Mouse (Mus musculus) MEL (cell line): ENCODE results near the gene Ndufa11. TPM values are rescaled to one million over a fixed set of nuclear protein-coding genes. Genes with fewer than 3 reads are reported as not detected.

Experiments used
- DNase-seq: peaks from one replicate; pipeline ENCODE4 v3.0.0; 2011; ENCODE audit warnings: low read depth, low spot score
- H3K27ac ChIP-seq: 2 replicates; pipeline ENCODE4 v1.5.1; 2012; ENCODE audit warnings: low read depth, mild to moderate bottlenecking, control low read depth, low read length, moderate library complexity; ENCODE audit not compliant: control insufficient read depth
- H3K27me3 ChIP-seq, 2 experiments: fragments of 150-350 bp in 1 of 2; sonication (generic) in 1 of 2; 2 replicates each; pipeline ENCODE4 v1.6.1; 2012; ENCODE audit warnings: low read length in 2 of 2, mild to moderate bottlenecking in 2 of 2, improper control_type of control experiment in 1 of 2, moderate library complexity in 1 of 2; ENCODE audit not compliant: insufficient read depth in 2 of 2, control insufficient read depth in 1 of 2
- H3K36me3 ChIP-seq, 2 experiments: 2 replicates each; pipeline ENCODE4 v1.6.1; 2012 to 2014; ENCODE audit warnings: low read length in 2 of 2, improper control_type of control experiment in 1 of 2, inconsistent platforms in 1 of 2, mild to moderate bottlenecking in 1 of 2; ENCODE audit not compliant: insufficient read depth in 2 of 2, control insufficient read depth in 1 of 2
- H3K4me1 ChIP-seq, 2 experiments: fragments of 150-350 bp in 1 of 2; sonication (generic) in 1 of 2; 2 replicates each; pipeline ENCODE4 v1.6.1; 2012; ENCODE audit warnings: low read length in 2 of 2, improper control_type of control experiment in 1 of 2, mild to moderate bottlenecking in 1 of 2; ENCODE audit not compliant: insufficient read depth in 2 of 2, control insufficient read depth in 1 of 2
- H3K4me3 ChIP-seq, 2 experiments: fragments of 150-350 bp in 1 of 2; sonication (generic) in 1 of 2; 2 replicates each; pipeline ENCODE4 v1.5.1; 2012; ENCODE audit warnings: low read depth in 2 of 2, low read length in 2 of 2, mild to moderate bottlenecking in 2 of 2, moderate library complexity in 2 of 2, control low read depth in 1 of 2, improper control_type of control experiment in 1 of 2; ENCODE audit not compliant: control insufficient read depth in 1 of 2, insufficient read depth in 1 of 2
- H3K79me2 ChIP-seq: 2 replicates; pipeline ENCODE4 v1.6.1; 2012; ENCODE audit warnings: mild to moderate bottlenecking, low read length, moderate library complexity; ENCODE audit not compliant: control insufficient read depth, poor library complexity, insufficient read depth
- H3K9ac ChIP-seq: 2 replicates; pipeline ENCODE4 v1.6.1; 2012; ENCODE audit warnings: low read depth, mild to moderate bottlenecking, control low read depth, low read length, moderate library complexity; ENCODE audit not compliant: control insufficient read depth, poor library complexity, severe bottlenecking
- H3K9me3 ChIP-seq: fragments of 150-350 bp; sonication (generic); replicated peaks from 2 replicates; pipeline ENCODE4 v1.6.1; 2012; ENCODE audit warnings: mild to moderate bottlenecking, low read length, improper control_type of control experiment, moderate library complexity; ENCODE audit not compliant: insufficient read depth
- CHD2 ChIP-seq: IDR thresholded peaks from 2 replicates; pipeline ENCODE4 v1.6.1; 2011; ENCODE audit warnings: low read length, improper control_type of control experiment
- ELF1 ChIP-seq: IDR thresholded peaks from 2 replicates; pipeline ENCODE4 v1.6.1; 2014; ENCODE audit warnings: low read depth, mild to moderate bottlenecking, inconsistent platforms, low read length, improper control_type of control experiment, moderate library complexity
- EP300 ChIP-seq, 2 experiments: IDR thresholded peaks; 2 replicates each; pipeline ENCODE4 v1.6.1; 2011; ENCODE audit warnings: improper control_type of control experiment in 2 of 2, low read length in 2 of 2, low read depth in 1 of 2, mild to moderate bottlenecking in 1 of 2
- ETS1 ChIP-seq: IDR thresholded peaks from 2 replicates; pipeline ENCODE4 v1.6.1; 2012; ENCODE audit warnings: low read depth, mild to moderate bottlenecking, inconsistent platforms, low read length, improper control_type of control experiment, moderate library complexity
- GATA1 ChIP-seq: IDR thresholded peaks from 2 replicates; pipeline ENCODE4 v1.6.1; 2011; ENCODE audit warnings: low read depth, low read length, improper control_type of control experiment
- JUND ChIP-seq: IDR thresholded peaks from 2 replicates; pipeline ENCODE4 v1.6.1; 2011; ENCODE audit warnings: low read depth, mild to moderate bottlenecking, improper control_type of control experiment, low read length
- KAT2A ChIP-seq: conservative IDR thresholded peaks from 2 replicates; pipeline ENCODE4 v1.6.1; 2012; ENCODE audit warnings: low read depth, low read length, improper control_type of control experiment, inconsistent platforms
- MAZ ChIP-seq: IDR thresholded peaks from 2 replicates; pipeline ENCODE4 v1.6.1; 2012; ENCODE audit warnings: low read depth, mild to moderate bottlenecking, inconsistent platforms, low read length, improper control_type of control experiment
- MEF2A ChIP-seq: IDR thresholded peaks from 2 replicates; pipeline ENCODE4 v1.6.1; 2014; ENCODE audit warnings: low read depth, mild to moderate bottlenecking, inconsistent platforms, low read length, improper control_type of control experiment; ENCODE audit not compliant: poor library complexity, insufficient replicate concordance, severe bottlenecking; ENCODE audit errors: extremely low read depth
- MXI1 ChIP-seq: IDR thresholded peaks from 2 replicates; pipeline ENCODE4 v1.6.1; 2011; ENCODE audit warnings: mild to moderate bottlenecking, low read depth, low read length, improper control_type of control experiment
- MYC ChIP-seq: IDR thresholded peaks from 2 replicates; pipeline ENCODE4 v1.6.1; 2011; ENCODE audit warnings: low read depth, mild to moderate bottlenecking, low read length, improper control_type of control experiment, moderate library complexity
- NELFE ChIP-seq: IDR thresholded peaks from 2 replicates; pipeline ENCODE4 v1.6.1; 2011; ENCODE audit warnings: low read depth, low read length, improper control_type of control experiment
- NRF1 ChIP-seq: IDR thresholded peaks from 2 replicates; pipeline ENCODE4 v1.6.1; 2014; ENCODE audit warnings: low read depth, mild to moderate bottlenecking, inconsistent platforms, low read length, improper control_type of control experiment, moderate library complexity; ENCODE audit not compliant: poor library complexity, insufficient read depth, severe bottlenecking
- POLR2AphosphoS5 ChIP-seq: IDR thresholded peaks from 2 replicates; pipeline ENCODE4 v1.6.1; 2012; ENCODE audit warnings: low read depth, borderline replicate concordance, mild to moderate bottlenecking, inconsistent platforms, low read length, moderate library complexity, mixed read lengths
- RCOR1 ChIP-seq: IDR thresholded peaks from 2 replicates; pipeline ENCODE4 v1.6.1; 2012; ENCODE audit warnings: low read depth, mild to moderate bottlenecking, inconsistent platforms, low read length, improper control_type of control experiment
- SIN3A ChIP-seq: IDR thresholded peaks from 2 replicates; pipeline ENCODE4 v1.6.1; 2012; ENCODE audit warnings: low read length, improper control_type of control experiment, inconsistent platforms
- TAL1 ChIP-seq: IDR thresholded peaks from 2 replicates; pipeline ENCODE4 v1.6.1; 2012; ENCODE audit warnings: mild to moderate bottlenecking, inconsistent platforms, low read length, moderate library complexity, mixed read lengths
- TCF12 ChIP-seq: IDR thresholded peaks from 2 replicates; pipeline ENCODE4 v1.6.1; 2014; ENCODE audit warnings: low read depth, mild to moderate bottlenecking, inconsistent platforms, low read length, improper control_type of control experiment, moderate library complexity
- USF1 ChIP-seq: IDR thresholded peaks from 2 replicates; pipeline ENCODE4 v1.6.1; 2014; ENCODE audit warnings: low read depth, mild to moderate bottlenecking, inconsistent platforms, low read length, improper control_type of control experiment, moderate library complexity
- ZKSCAN1 ChIP-seq: IDR thresholded peaks from 2 replicates; pipeline ENCODE4 v1.6.1; 2012; ENCODE audit warnings: low read depth, mild to moderate bottlenecking, inconsistent platforms, low read length, improper control_type of control experiment, moderate library complexity
- ZMIZ1 ChIP-seq: IDR thresholded peaks from 2 replicates; pipeline ENCODE4 v1.6.1; 2012; ENCODE audit warnings: low read depth, mild to moderate bottlenecking, inconsistent platforms, low read length, improper control_type of control experiment, moderate library complexity
- ZNF384 ChIP-seq: IDR thresholded peaks from 2 replicates; pipeline ENCODE4 v1.6.1; 2012; ENCODE audit warnings: low read depth, mild to moderate bottlenecking, inconsistent platforms, low read length, improper control_type of control experiment
- polyA plus RNA-seq, 2 experiments: library from polyadenylated mRNA; stranded (reverse) in 1 of 2; unstranded in 1 of 2; fragments of >175 nt in 1 of 2; fragments of >200 nt in 1 of 2; gene quantifications; 2 replicates each; pipeline versions ENCODE4 v1.2.1 to v1.2.4; 2012; ENCODE audit warnings: low replicate concordance in 2 of 2, low read depth in 1 of 2; ENCODE audit not compliant: insufficient read length in 2 of 2, insufficient read depth in 1 of 2, missing spikeins in 1 of 2
- total RNA-seq: library from RNA; depleted of rRNA; stranded (reverse); fragments of 300-350 nt; gene quantifications from 2 replicates; pipeline ENCODE4 v1.2.3, GENCODE M21; 2012

The Ndufa11 gene
- total and polyA plus RNA-seq, 3 experiments, result 249 to 351 TPM; not detected in 1

DNA sequence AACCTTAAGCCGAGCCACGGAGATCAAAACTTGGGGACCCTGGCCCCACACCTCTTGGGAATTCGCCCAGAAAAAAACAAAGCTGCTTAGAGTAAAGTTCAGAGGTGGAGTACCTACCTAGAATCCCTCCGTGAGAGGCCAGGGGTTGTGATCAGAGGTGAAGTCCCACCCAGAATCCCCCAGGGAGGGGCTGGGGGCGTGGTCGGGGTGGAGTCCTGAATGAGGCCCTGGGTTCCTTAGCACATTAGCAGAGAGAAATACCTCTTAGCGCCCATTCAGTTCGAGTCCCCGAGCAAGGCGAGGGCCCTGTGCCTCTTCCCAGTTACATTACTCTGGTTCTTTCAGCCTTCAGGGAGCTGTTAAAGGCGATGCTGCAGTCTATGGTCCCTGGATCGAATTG, 10.1 kb downstream of the Ndufa11 start:
- Histone ChIP-seq H3K4me1 (no peaks in the 10 kb centered on the region), H3K9me3 (no peaks in the 10 kb centered on the region), H3K27me3 (peaks cover 0 to 1% of the 10 kb centered on the region in 2 experiments; a peak in 3 of 4 replicates), H3K36me3 (no peaks in the 10 kb centered on the region), H3K27ac (no peak overlapping the region), H3K79me2 (no peaks in the 10 kb centered on the region), H3K9ac (no peak overlapping the region), H3K4me3 (no peak overlapping the region)
- DNase-seq, result no peak
- TF ChIP-seq KAT2A (no peak), ZMIZ1 (no peak), JUND (no peak), MEF2A (no peak), USF1 (no peak), TCF12 (no peak), ZNF384 (no peak), RCOR1 (no peak), ETS1 (no peak), MAZ (no peak), TAL1 (no peak), SIN3A (no peak), NRF1 (no peak), POLR2AphosphoS5 (no peak), MXI1 (no peak)

DNA sequence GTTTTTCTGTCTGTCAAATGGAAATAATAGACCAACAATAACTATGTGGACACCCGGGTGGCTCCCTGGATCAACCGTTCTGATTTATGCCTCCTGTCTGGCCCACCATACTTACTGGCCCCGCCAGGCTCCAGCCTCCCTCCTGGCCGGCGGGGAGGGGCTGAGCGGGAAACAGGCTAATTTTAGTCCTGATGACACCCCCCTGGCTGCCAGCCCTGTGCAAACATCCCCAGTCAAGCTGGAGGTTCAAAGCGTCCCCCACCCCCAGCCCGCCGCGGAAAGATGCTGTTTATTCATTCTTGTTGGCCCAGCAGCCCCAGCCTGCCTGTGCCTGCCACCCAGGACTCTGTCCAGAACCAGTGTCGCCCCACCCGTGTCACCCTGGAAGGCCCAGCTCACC, 10.6 kb downstream of the Ndufa11 start:
- H3K9me3 ChIP-seq, result no peaks in the 10 kb centered on the region
- no peak for DNase-seq
- no peaks in the 10 kb centered on the region for H3K36me3 ChIP-seq
- no peak overlapping the region for H3K9ac ChIP-seq
- no peaks in the 10 kb centered on the region for H3K79me2 ChIP-seq
- H3K27ac ChIP-seq, result no peak overlapping the region
- no peaks in the 10 kb centered on the region for H3K4me1 ChIP-seq
- peaks cover 0 to 1% of the 10 kb centered on the region in 2 experiments; a peak in 3 of 4 replicates for H3K27me3 ChIP-seq
- no peak overlapping the region for H3K4me3 ChIP-seq
- TF ChIP-seq EP300 (IDR thresholded peaks at IDR 0.05; ENCODE audit: low read depth in 1 of 2, low read length in 2 of 2) (no peak), MEF2A (no peak), ELF1 (no peak), USF1 (no peak), GATA1 (no peak), CHD2 (no peak), NELFE (no peak), MYC (no peak), ZKSCAN1 (no peak), SIN3A (no peak), TCF12 (no peak)
